In genomic region chr1:22626295-22626694, GRCm38 (mm10) we compare ENCODE assay signal across 26 mouse cellular contexts.
"Had no signal": no experiment of that assay in that cellular context is flagged by ENCODE, and none has a peak within 500 bp of the region (broad histone marks: within the 10 kb centered on the region; RNA-seq: fewer than 3 reads in every experiment).

No protein-coding gene starts in this region.

- ATAC-seq: inflammation-experienced regulatory T-cells, adult 6 months; intestine, embryonic 15.5 days; intestine, postnatal 0 days had no signal

- H3K36me3 ChIP-seq: heart, embryonic 13.5 days; heart, embryonic 15.5 days; hindbrain, embryonic 12.5 days; intestine, embryonic 15.5 days; kidney, embryonic 15.5 days; limb, embryonic 10.5 days; limb, embryonic 12.5 days; liver, embryonic 13.5 days; liver, embryonic 15.5 days had no signal

- H3K9ac ChIP-seq: heart, embryonic 13.5 days; heart, embryonic 15.5 days; hindbrain, embryonic 12.5 days; hindbrain, embryonic 14.5 days; intestine, embryonic 15.5 days; kidney, embryonic 15.5 days; limb, embryonic 12.5 days; liver, embryonic 13.5 days; liver, embryonic 15.5 days had no signal

- H3K27me3 ChIP-seq: heart, embryonic 13.5 days; heart, embryonic 15.5 days; hindbrain, embryonic 12.5 days; intestine, embryonic 15.5 days; kidney, embryonic 15.5 days; limb, embryonic 12.5 days; liver, embryonic 13.5 days; liver, embryonic 15.5 days had no signal

- DNase-seq: gastrocnemius, postnatal 14 days; gastrocnemius, postnatal 36 days; heart, adult 2 months; heart, postnatal 14 days; heart, postnatal 36 days; kidney, adult 18-20 months; kidney, adult 8-10 months; kidney, postnatal 10 days; kidney, postnatal 25 days; kidney, postnatal 4 days; liver; liver, embryonic 13.5 days had no signal

- H3K9me3 ChIP-seq: heart, embryonic 13.5 days; heart, embryonic 15.5 days; hindbrain, embryonic 12.5 days; intestine, embryonic 15.5 days; kidney, embryonic 15.5 days; limb, embryonic 10.5 days; limb, embryonic 12.5 days; liver, embryonic 13.5 days; liver, embryonic 15.5 days had no signal

- H3K4me1 ChIP-seq: heart, embryonic 15.5 days; hindbrain, embryonic 12.5 days; intestine, embryonic 15.5 days; limb, embryonic 10.5 days; liver, embryonic 13.5 days; liver, embryonic 15.5 days had no signal

- H3K4me2 ChIP-seq: heart, embryonic 11.5 days; heart, embryonic 13.5 days; heart, embryonic 15.5 days; hindbrain, embryonic 12.5 days; hindbrain, embryonic 14.5 days; intestine, embryonic 15.5 days; kidney, embryonic 15.5 days; limb, embryonic 12.5 days; liver, embryonic 11.5 days; liver, embryonic 13.5 days; liver, embryonic 15.5 days had no signal

- H3K4me3 ChIP-seq: heart, adult 2 months; heart, embryonic 13.5 days; heart, embryonic 15.5 days; hindbrain, embryonic 12.5 days; intestine, embryonic 15.5 days; kidney, embryonic 15.5 days; layer of hippocampus, adult 2 months; limb, embryonic 10.5 days; limb, embryonic 12.5 days; liver, embryonic 13.5 days; liver, embryonic 15.5 days had no signal

- H3K27ac ChIP-seq: heart, adult 2 months; heart, embryonic 13.5 days; heart, embryonic 15.5 days; hindbrain, embryonic 12.5 days; hindbrain, embryonic 14.5 days; intestine, embryonic 15.5 days; kidney, embryonic 15.5 days; layer of hippocampus, adult 2 months; limb, embryonic 10.5 days; limb, embryonic 12.5 days; liver, embryonic 13.5 days; liver, embryonic 15.5 days had no signal
